Mouse (Mus musculus): ENCODE results near the gene Szt2. TPM values are rescaled to one million over a fixed set of nuclear protein-coding genes. Genes with fewer than 3 reads are reported as not detected.

The Szt2 gene
- polyA plus RNA-seq, 1 experiment from 2014 or later = 10.3 TPM

- H3K9ac ChIP-seq = no peak overlapping the region
- H3K4me3 ChIP-seq = no peak overlapping the region
- H3K36me3 ChIP-seq = peaks cover 92% of the 10 kb centered on the region
- no peak overlapping the region for H3K27ac ChIP-seq
- no peaks in the 10 kb centered on the region for H3K9me3 ChIP-seq
- no peaks in the 10 kb centered on the region for H3K27me3 ChIP-seq
- no peaks in the 10 kb centered on the region for H3K4me1 ChIP-seq
- 92% methylated on average over 12 of the region's 12 CpGs for WGBS
- ATAC-seq (ENCODE audit: insufficient number of reproducible peaks, insufficient read depth, low FRiP score, low TSS enrichment, low read depth) = no peak
- H3K4me2 ChIP-seq = no peak overlapping the region
Measured at GRCm38 (mm10) chr4:118367551-118367950, 41.5 kb downstream of the Szt2 start.

- no peak overlapping the region for H3K9ac ChIP-seq
- ATAC-seq (ENCODE audit: insufficient number of reproducible peaks, insufficient read depth, low FRiP score, low TSS enrichment, low read depth) = no peak
- no peak overlapping the region for H3K4me3 ChIP-seq
- no peak overlapping the region for H3K4me2 ChIP-seq
- peaks cover 91% of the 10 kb centered on the region for H3K36me3 ChIP-seq
- H3K27me3 ChIP-seq = no peaks in the 10 kb centered on the region
- H3K27ac ChIP-seq = no peak overlapping the region
- WGBS = 93% methylated on average over 14 of the region's 14 CpGs
- no peaks in the 10 kb centered on the region for H3K9me3 ChIP-seq
- no peaks in the 10 kb centered on the region for H3K4me1 ChIP-seq
Measured at GRCm38 (mm10) chr4:118365991-118366390, 43.1 kb downstream of the Szt2 start.

GRCm38 (mm10) chr4:118364641-118365040 is 44.4 kb downstream of the Szt2 start:
- no peak for ATAC-seq (ENCODE audit: insufficient number of reproducible peaks, insufficient read depth, low FRiP score, low TSS enrichment, low read depth)
- no peak overlapping the region for H3K9ac ChIP-seq
- H3K4me2 ChIP-seq = no peak overlapping the region
- no peaks in the 10 kb centered on the region for H3K9me3 ChIP-seq
- H3K27ac ChIP-seq = no peak overlapping the region
- WGBS = 94% methylated on average over 13 of the region's 13 CpGs
- peaks cover 80% of the 10 kb centered on the region for H3K36me3 ChIP-seq
- no peak overlapping the region for H3K4me3 ChIP-seq
- H3K4me1 ChIP-seq = peaks cover 11% of the 10 kb centered on the region
- no peaks in the 10 kb centered on the region for H3K27me3 ChIP-seq

- Histone ChIP-seq H3K27ac (no peak overlapping the region), H3K36me3 (peaks cover 74% of the 10 kb centered on the region), H3K27me3 (no peaks in the 10 kb centered on the region), H3K4me1 (peaks cover 15% of the 10 kb centered on the region), H3K9me3 (no peaks in the 10 kb centered on the region), H3K9ac (no peak overlapping the region), H3K4me2 (no peak overlapping the region), H3K4me3 (no peak overlapping the region)
- no peak for ATAC-seq (ENCODE audit: insufficient number of reproducible peaks, insufficient read depth, low FRiP score, low TSS enrichment, low read depth)
- WGBS = 92% methylated on average over 3 of the region's 3 CpGs
Measured at GRCm38 (mm10) chr4:118363985-118364384, 45.1 kb downstream of the Szt2 start.

- no peak overlapping the region for H3K4me2 ChIP-seq
- no peak overlapping the region for H3K27ac ChIP-seq
- 92% methylated on average over 6 of the region's 6 CpGs for WGBS
- no peaks in the 10 kb centered on the region for H3K9me3 ChIP-seq
- ATAC-seq (ENCODE audit: insufficient number of reproducible peaks, insufficient read depth, low FRiP score, low TSS enrichment, low read depth) = no peak
- H3K27me3 ChIP-seq = no peaks in the 10 kb centered on the region
- peaks cover 63% of the 10 kb centered on the region for H3K36me3 ChIP-seq
- H3K4me3 ChIP-seq = no peak overlapping the region
- no peak overlapping the region for H3K9ac ChIP-seq
- H3K4me1 ChIP-seq = peaks cover 15% of the 10 kb centered on the region
Measured at GRCm38 (mm10) chr4:118362879-118363278, 46.2 kb downstream of the Szt2 start.

GRCm38 (mm10) chr4:118361451-118361850 is 47.6 kb downstream of the Szt2 start:
- Histone ChIP-seq H3K4me2 (no peak overlapping the region), H3K9me3 (no peaks in the 10 kb centered on the region), H3K9ac (no peak overlapping the region), H3K36me3 (peaks cover 52% of the 10 kb centered on the region), H3K4me1 (peaks cover 15% of the 10 kb centered on the region), H3K27me3 (no peaks in the 10 kb centered on the region), H3K4me3 (no peak overlapping the region), H3K27ac (no peak overlapping the region; the same call in 1 of the 2 replicates)
- 77% methylated on average over 5 of the region's 5 CpGs for WGBS
- no peak for ATAC-seq (ENCODE audit: insufficient number of reproducible peaks, insufficient read depth, low FRiP score, low TSS enrichment, low read depth)

- H3K4me2 ChIP-seq = peak overlapping the region; percentile 93
- no peaks in the 10 kb centered on the region for H3K27me3 ChIP-seq
- H3K4me3 ChIP-seq = peak overlapping the region; percentile 73
- ATAC-seq (ENCODE audit: insufficient number of reproducible peaks, insufficient read depth, low FRiP score, low TSS enrichment, low read depth) = peak; percentile 49
- H3K36me3 ChIP-seq = peaks cover 38% of the 10 kb centered on the region
- peak overlapping the region; percentile 90 for H3K9ac ChIP-seq
- H3K9me3 ChIP-seq = no peaks in the 10 kb centered on the region
- WGBS = 2% methylated on average over 54 of the region's 54 CpGs
- H3K27ac ChIP-seq = peak overlapping the region; percentile 88
- peaks cover 15% of the 10 kb centered on the region for H3K4me1 ChIP-seq
Measured at GRCm38 (mm10) chr4:118359896-118360720, 49.0 kb downstream of the Szt2 start.

GRCm38 (mm10) chr4:118359211-118359895 is 49.7 kb downstream of the Szt2 start:
- Histone ChIP-seq H3K4me2 (peak overlapping the region; percentile 93), H3K9ac (peak overlapping the region; percentile 90), H3K4me3 (peak overlapping the region; percentile 73), H3K36me3 (peaks cover 31% of the 10 kb centered on the region), H3K9me3 (no peaks in the 10 kb centered on the region), H3K4me1 (peaks cover 15% of the 10 kb centered on the region), H3K27ac (peak overlapping the region; percentile 88), H3K27me3 (no peaks in the 10 kb centered on the region)
- 0 out of 2 replicates have a peak, but pooled peaks have one; percentile 1 for ATAC-seq (ENCODE audit: insufficient number of reproducible peaks, insufficient read depth, low FRiP score, low TSS enrichment, low read depth)
- WGBS = 15% methylated on average over 21 of the region's 21 CpGs

GRCm38 (mm10) chr4:118358159-118358895 is 50.7 kb downstream of the Szt2 start:
- H3K9me3 ChIP-seq = no peaks in the 10 kb centered on the region
- H3K36me3 ChIP-seq = peaks cover 20% of the 10 kb centered on the region
- 83% methylated on average over 17 of the region's 17 CpGs for WGBS
- no peak overlapping the region for H3K27ac ChIP-seq
- no peak overlapping the region for H3K9ac ChIP-seq
- H3K4me3 ChIP-seq = no peak overlapping the region
- H3K4me1 ChIP-seq = peaks cover 15% of the 10 kb centered on the region
- no peaks in the 10 kb centered on the region for H3K27me3 ChIP-seq
- no peak for ATAC-seq (ENCODE audit: insufficient number of reproducible peaks, insufficient read depth, low FRiP score, low TSS enrichment, low read depth)
- H3K4me2 ChIP-seq = no peak overlapping the region

GRCm38 (mm10) chr4:118357504-118357903 is 51.6 kb downstream of the Szt2 start:
- no peak for ATAC-seq (ENCODE audit: insufficient number of reproducible peaks, insufficient read depth, low FRiP score, low TSS enrichment, low read depth)
- Histone ChIP-seq H3K27me3 (no peaks in the 10 kb centered on the region), H3K27ac (no peak overlapping the region), H3K4me1 (peaks cover 15% of the 10 kb centered on the region), H3K4me3 (no peak overlapping the region), H3K9ac (no peak overlapping the region), H3K9me3 (no peaks in the 10 kb centered on the region), H3K4me2 (no peak overlapping the region), H3K36me3 (peaks cover 12% of the 10 kb centered on the region)
- WGBS = 84% methylated on average over 8 of the region's 8 CpGs

- WGBS = 85% methylated on average over 6 of the region's 6 CpGs
- Histone ChIP-seq H3K4me1 (peaks cover 19% of the 10 kb centered on the region), H3K4me2 (no peak overlapping the region), H3K27me3 (no peaks in the 10 kb centered on the region), H3K9ac (no peak overlapping the region), H3K27ac (no peak overlapping the region), H3K4me3 (no peak overlapping the region), H3K36me3 (peaks cover 5% of the 10 kb centered on the region), H3K9me3 (no peaks in the 10 kb centered on the region)
- no peak for ATAC-seq (ENCODE audit: insufficient number of reproducible peaks, insufficient read depth, low FRiP score, low TSS enrichment, low read depth)
Measured at GRCm38 (mm10) chr4:118356738-118357137, 52.3 kb downstream of the Szt2 start.
